Mouse (Mus musculus): ENCODE measurements at regions not wholly inside any gene's neighbourhood (a gene's known extent, or its start where the extent isn't known, plus 50 kb on each side); places are given as distances from the start of the nearest gene placed in this dataset.
"Not testable (repeated sequence)": the region's sequence is repeated elsewhere in the genome, so short reads cannot be mapped to it uniquely, and the experiment has no call there.

DNA sequence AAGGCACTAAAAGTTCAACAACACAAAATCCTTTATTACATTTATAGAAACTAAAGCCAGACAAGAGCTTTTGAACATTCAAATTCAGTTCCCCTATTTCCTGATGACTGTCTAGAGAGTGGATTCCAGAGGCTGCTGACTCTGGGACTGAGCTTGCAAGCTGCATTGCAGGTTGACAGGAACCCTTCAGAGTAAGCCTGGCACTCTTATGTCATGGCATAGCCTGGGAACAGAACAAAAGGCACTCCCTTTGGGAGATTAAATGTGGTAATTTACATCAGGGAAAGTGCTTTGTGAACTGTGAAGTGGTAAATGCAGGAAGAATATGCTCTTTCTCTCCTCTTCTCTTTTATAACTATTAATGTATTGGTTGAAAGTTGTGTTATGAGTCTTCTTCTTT, 847.3 kb downstream of the Bcl11a start:
- no peak for DNase-seq (ENCODE audit: low spot score in 2 of 2)

DNA sequence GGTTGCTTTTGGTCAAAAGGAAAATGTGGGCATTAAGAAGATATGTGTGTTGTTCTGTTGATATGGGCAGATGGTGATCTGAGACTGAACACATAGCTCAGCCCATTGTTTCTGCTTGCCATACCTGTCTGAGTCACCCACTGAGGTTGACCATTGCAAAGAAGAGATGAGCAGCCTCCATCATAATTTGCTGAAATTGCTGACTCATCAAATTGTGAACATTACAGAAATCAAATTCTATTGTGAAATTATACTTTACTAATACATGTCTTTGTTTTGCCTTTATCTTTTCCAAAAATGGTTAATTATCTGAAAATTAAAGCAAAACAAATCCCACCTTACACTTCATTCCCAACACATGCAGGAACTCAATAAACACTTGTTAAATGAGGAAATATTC, 865.8 kb downstream of the Bcl11a start:
- no peak for DNase-seq (ENCODE audit: low spot score in 2 of 2)

DNA sequence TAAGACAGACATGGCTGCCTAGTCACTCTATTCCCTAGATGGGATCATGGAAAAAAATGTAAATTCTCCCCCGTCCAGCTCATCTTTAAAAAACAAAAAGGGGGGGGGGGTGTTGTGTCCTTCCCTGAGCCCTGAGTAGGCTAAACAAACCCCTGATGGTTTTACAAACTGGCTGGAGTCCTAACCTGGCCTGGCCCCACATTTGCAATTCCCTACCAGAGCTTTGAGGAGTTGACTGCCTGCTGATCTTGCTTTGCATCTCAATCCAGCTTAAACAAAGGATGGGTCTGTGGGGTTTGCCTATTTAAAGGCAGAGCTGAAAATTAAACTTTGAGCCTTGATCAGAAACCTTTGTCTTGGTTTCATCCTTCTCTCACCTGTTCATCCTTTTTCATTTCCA, 873.3 kb downstream of the Bcl11a start:
- no peak for DNase-seq (ENCODE audit: low spot score in 2 of 2)

DNA sequence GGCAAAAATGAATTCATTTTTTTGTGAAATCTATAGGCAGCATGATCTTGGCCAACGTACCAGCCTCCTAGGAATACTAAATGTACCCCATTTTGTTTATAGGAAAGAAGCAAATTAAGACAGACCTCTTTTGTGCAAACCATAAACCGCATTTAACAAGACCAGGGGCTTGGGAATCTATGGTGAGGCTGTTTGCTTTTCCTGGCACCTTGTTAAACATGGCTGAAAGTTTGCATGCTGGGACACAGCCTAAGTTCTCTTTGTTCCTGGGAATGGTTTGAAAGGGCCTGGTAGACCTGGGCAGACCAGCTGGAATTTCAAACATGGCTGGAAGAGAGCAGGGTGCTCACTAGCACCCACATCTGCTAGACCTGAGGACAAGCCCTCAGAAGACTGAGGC, 894.5 kb downstream of the Bcl11a start:
- DNase-seq (ENCODE audit: low spot score in 2 of 2): no peak

DNA sequence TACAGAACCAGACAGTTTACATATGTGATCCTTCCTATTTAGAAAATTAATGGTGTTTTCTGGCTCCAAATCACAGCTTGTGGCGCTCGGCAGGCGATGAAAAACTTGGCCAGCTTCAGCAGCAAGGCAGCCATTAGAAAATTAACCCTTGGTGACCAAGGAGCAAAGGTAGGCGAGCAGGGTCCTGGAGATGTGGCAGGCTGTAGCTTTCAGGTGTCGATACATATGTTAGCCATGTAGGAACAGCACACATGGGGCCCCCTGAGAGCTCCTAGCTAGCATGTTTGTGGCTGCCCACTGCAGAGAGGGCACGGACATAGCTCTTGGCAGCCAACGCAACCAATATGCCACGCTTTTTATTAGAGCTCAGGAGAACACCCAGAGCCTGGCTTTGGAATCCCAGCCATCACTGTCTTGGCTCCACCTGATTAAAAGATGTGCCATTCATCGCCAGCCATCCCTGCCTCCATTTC, 902.4 kb downstream of the Bcl11a start:
- peak in 1 of 2 experiments; percentile 19 for DNase-seq (ENCODE audit: low spot score in 2 of 2)

DNA sequence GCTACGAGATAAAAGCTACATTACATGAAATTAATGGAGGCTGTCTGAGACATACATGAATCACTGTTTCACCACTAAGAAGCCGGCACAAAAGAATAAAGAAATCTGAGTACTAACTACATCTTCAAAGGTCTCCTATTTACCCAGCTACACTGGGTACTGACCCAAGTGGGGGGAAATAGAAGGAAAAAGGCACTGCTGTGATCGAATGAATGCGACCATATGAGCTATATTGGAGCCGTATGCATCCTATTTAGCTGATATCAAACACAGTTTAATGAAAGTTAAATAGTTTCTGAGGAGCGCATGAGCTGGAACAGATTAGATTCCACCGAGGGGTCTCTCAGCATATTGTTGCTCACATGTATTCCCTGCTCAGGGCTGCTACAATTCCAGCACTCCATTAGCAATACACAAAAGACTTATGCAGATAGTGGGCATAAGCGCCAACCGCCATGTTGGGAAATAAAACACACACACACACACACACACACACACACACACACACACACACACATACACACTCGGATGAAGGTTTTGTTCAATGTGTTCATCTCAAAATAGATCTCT, 905.3 kb downstream of the Bcl11a start:
- DNase-seq (ENCODE audit: low spot score in 2 of 2): no peak

DNA sequence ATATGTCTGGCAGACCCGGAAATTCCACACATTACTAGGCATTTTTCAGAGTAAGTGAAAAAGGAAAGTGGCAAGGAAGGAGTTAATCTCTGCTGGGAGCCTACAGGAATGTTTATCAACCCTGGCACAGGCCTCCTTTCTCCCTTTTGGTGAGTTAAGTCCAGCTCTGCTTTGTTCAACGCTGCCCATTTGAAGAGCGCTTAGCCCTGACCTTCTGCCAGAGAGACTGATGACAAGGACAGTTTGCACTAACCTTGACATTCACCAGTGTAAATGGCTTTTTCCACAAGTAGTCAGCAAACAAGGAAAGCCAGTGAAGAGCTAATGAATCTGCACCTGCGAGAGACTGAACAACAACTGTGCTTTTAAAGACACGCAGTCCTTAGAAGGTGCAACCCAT, 927.6 kb downstream of the Bcl11a start:
- no peak for DNase-seq (ENCODE audit: low spot score in 2 of 2)

DNA sequence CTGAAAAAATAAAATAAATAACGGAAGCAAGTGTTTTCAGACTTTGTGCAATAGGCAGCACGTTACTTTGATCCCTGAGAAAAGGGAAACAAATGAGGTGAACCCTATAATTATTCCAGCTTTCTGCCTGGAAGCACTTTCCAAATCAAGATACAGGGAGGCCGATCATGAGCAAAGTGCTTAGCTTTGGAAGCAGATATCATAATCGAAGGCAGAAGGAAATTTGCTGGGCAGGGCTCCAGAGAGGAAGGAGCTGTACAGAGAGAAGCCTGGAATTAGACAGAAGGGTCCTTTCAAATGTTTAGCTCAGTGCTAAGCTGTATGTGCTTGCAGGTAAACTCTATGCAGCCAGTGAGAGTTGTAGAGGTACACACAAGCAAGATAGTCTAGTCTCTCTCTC, 948.9 kb downstream of the Bcl11a start:
- DNase-seq (ENCODE audit: low spot score in 2 of 2): no peak

DNA sequence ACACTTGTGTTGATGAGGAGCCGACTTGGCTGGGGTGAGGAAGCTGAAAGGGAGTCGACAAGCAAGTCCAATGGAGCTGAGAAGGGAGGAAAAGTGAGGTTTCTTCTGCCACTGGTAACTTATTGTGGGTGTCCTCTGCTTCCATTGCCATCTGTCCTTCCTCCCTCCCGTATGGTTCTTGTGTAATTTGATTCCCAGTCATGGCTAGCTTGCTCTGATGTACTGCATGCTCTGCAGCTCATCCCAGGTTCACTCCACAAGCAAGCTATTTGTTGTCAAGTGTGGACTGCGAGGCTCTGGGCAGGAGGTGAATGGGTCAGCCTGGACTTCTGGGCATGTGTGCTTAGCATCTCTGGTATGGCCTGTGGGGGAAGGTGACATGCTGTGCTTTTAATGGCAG, 963.1 kb downstream of the Bcl11a start:
- DNase-seq (ENCODE audit: low spot score in 2 of 2): no peak

DNA sequence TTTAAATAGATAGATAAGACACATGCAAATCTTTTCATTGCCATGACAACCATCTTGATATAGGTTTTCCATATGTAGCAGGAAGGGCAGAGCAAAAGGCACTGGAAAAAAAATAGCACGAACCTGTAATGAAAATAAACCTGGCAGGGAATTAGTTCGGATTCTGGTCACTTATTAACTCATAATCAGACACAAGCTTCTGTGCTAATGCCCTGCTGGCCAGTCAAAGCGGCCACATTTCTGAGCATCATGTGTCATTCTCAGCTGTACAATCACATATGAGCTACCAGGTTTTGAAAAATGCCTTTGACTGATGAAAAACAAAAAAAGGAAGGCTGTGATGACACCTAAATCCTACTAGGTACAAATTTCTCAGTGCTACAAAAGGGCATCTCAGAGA, 964.9 kb downstream of the Bcl11a start:
- no peak for DNase-seq (ENCODE audit: low spot score in 2 of 2)

DNA sequence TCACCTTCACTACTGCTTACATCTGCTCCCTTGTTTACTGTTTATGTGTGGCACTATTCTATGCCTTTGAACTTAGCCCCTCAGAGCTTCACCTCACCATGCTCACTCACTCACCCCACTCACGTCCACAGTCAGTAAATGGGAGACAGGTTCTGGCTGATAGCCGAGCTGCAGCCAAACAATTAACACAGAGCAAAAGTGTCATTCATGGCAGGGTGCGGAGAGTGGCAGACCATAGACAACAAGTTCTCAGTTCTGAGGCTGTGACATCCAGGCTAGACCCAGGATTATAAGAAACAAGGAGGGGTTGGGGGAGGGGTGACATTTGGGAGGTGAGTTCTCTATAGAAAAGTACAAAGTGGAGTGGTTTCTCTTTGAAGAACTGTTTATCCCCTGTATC, 967.5 kb downstream of the Bcl11a start:
- DNase-seq (ENCODE audit: low spot score in 2 of 2): no peak

DNA sequence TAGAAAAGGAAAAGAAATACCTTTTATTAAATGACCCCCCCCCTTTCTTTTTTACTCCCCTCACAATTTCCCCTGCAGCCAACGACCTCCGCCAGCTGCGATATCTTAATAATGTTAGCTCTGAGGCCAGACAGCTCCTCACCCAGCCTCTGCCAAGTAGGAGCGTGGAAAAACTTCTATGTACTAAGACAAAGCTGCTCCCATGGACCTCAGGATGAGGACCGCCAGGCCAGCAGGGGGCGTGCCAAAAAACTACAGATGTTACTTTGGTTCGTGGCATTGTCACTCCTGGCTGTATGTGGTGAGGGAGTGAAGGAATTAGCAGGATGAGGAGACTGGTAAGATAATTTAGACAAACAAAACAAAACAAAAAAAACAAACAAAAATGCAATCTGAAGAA, 968.1 kb downstream of the Bcl11a start:
- DNase-seq (ENCODE audit: low spot score in 2 of 2): no peak

DNA sequence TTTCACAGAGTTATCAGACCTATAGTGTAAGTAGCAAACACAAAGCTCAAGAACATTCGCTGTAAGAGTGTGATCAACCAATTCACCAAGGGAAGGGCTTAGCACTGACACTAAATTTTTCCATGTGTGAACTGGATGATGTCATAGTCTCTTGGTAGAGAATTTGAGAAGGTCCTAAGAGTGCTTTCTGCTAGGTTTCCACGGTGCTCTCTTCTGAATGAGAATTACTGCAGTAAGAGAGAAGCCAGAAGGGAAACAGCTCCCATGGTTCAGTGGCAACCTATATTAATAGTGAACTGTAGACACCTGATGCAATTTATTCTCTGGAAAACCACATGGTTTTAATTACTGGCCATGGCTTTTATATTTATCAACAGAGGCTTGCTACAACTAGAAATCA, 977.8 kb downstream of the Bcl11a start:
- DNase-seq (ENCODE audit: low spot score in 2 of 2): no peak

DNA sequence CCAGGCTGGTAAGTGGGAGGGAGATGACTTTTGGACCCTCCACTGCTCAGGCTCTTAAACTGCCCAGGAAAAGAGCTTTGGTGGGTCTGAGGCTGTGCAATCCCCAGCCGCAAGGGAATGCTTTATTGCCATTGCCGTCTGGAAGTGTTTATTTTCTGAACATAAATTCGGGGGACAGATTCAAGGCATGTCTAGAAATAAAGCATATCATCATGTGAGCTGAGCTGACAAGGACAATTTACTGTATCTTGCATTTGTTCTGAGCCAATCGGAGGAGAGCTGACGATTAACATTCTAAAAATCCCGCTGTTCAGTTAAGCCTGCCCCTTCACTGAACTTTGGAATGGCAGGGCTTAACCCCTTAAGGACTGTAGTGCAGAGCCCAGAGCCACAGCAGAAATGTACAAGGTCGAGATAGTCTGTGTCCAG, 979.3 kb downstream of the Bcl11a start:
- DNase-seq (ENCODE audit: low spot score in 2 of 2): no peak

DNA sequence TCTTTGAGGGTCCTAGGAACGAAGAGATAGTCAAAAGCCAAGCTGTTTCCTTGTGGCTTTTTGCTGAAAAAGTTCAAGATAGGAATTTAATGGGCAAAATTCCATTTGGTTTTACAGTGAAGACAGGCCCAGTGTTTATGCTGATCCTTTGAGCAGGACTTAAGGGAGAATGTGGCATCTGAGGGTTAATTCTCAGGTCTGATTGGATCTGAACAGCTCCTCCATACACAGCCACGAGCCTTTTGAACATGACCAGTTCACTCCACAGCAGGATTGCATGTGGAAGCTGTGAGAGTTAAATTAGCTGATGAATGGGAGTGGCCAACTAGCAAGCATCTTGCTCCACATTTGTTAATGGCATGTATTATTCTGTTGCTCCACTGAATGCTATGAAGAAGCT, 979.7 kb downstream of the Bcl11a start:
- DNase-seq (ENCODE audit: low spot score in 2 of 2): no peak

DNA sequence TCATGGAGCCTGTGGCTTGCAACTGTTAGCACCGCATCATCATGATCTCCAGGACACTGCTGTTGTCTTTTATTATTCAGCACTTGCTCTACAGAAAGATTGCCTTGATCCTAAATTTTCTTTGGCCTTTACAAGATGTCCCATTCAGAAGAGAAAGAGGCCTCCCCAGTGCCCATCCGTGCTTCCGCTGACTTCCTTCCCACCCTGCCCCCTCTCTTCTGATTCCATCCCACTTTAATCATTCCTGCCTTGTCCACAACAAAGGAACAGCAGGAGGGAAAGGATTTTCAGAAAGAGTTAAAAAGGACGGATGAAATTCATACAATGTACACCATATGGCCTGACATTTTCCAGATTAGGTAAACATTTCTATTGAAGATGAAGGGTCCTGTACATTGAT, 985.2 kb downstream of the Bcl11a start:
- DNase-seq (ENCODE audit: low spot score in 2 of 2): no peak

DNA sequence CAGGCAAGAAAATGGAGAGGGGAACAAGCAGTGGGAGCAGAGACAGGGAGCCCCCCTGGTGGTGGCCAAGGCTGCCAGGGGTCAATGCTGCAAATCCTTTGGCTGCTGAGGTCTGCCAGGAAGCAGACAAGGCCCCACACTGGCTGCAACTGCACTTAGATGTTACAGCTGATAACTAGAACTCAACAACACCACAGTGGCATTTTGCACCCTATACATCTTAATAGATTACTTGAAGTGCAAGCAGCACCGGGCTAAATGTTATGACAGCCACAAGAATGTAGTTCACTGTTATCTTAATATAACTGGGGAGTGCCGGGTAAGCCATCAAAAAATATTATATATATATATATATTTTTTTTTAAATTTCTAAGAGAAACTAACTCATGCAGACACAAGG, 986.1 kb downstream of the Bcl11a start:
- DNase-seq (ENCODE audit: low spot score in 2 of 2): no peak

DNA sequence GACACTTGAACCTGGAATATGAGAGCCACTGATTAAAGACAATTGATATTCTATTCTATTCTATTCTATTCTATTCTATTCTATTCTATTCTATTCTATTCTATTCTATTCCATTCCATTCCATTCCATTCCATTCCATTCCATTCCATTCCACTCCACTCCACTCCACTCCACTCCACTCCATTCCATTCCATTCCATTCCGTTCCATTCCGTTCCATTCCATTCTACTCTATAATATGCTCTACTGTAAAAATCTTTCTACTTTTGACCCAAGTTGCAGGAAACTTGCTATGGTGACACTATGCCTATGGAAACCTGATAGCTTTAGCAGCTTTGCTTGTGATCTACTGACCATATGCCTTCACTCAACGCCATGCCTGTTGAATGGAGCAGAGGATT, 1022.1 kb downstream of the Bcl11a start:
- DNase-seq (ENCODE audit: low spot score in 2 of 2): not testable (repeated sequence)

DNA sequence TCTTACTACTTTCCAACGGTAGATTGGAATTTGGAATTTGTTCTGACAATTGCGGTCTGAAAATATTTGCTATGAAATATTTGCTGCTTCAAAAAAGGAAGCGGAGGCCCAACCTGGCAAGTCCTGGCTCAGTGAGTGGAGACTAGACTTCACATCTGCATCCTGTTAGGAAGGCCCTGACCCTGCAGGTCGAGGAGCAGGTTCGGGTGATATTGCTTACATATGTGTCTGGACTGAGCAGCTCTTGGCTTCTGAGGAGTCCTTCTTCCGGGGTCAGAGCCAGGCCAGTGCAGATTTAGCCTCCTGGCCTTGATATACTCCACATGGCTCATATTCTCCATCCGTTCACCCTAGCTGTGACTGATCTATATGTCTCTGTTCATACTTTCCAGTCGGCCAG, 1026.6 kb downstream of the Bcl11a start:
- DNase-seq (ENCODE audit: low spot score in 2 of 2): no peak

DNA sequence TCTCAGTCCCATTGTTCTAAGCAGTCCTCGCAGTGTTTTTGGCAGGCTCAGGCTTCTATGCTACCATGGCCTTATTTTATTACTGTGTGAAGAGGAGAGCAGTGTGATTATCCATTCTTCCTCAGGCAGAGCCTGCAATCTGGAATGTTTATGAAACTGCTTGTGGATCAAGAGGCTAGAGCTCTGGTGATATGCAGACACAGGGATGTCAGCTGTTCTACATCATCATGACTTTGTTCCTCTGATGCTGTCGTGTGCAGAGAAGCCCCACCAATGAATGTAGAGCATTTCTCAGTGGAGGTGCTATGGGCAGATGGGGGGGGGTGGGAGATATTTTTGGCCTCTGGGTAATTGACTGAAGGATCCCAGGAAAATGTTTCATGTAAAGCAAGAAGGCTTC, 1046.6 kb downstream of the Bcl11a start:
- DNase-seq (ENCODE audit: low spot score in 2 of 2): no peak

DNA sequence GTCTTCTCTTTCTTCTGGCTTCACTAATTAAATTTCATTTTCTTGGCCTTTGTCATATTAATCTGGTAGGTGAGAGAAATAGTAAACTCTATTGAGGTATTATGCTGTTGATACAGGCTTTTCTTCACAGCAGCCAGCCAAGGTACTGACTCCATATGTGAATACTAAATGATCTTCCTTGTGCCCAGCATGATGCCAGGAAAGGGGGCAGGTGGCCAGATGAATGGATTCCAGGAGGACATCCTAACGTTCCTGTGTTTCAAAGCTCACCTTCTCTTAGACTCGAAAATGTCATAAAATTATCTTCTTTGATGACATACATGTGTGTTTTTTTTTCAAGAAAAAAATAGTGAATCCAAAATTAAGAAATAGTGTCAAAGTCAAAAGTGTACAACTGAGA, 1064.4 kb downstream of the Bcl11a start:
- DNase-seq (ENCODE audit: low spot score in 2 of 2): no peak

DNA sequence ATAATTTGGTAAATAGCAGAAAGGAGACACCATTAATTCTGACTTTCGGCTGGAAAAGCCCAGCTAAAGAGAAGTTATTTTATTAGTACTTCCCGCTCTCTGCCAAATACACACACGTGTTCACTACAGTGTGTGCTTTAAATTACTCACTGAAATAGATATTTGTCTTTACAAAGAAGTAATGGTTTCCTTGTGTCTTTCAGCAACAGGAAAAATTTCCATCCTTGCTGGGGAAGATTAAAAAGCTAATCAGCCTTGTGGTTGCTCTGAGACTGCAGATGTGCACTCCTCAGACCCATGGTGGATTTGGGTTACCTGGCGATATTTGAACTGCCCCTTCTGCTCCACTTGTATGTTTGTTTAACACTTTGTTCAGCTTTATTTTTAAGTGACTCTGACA, 1065.0 kb downstream of the Bcl11a start:
- no peak for DNase-seq (ENCODE audit: low spot score in 2 of 2)

DNA sequence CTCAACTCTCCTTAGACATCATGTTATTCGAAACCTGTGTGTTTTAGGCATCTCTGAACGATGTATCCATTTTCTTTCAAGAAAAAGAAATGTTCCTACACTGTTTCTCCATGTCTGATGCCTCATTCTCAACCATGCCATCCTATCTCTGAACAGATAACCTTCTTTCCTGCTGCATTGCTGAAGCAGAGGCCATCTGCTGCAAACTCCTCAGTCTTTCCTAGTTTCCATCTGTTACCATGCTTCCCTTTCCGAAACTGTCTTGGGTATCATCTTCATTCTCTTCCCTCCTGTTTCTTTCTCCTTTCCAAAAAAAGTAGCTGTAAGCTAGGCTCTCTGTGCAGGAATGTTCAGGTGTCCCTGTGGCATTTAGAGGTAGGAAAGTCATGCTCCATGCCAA, 1063.3 kb downstream of the 5730522E02Rik start:
- DNase-seq (ENCODE audit: low spot score in 2 of 2): peak in 1 of 2 experiments; percentile 38

DNA sequence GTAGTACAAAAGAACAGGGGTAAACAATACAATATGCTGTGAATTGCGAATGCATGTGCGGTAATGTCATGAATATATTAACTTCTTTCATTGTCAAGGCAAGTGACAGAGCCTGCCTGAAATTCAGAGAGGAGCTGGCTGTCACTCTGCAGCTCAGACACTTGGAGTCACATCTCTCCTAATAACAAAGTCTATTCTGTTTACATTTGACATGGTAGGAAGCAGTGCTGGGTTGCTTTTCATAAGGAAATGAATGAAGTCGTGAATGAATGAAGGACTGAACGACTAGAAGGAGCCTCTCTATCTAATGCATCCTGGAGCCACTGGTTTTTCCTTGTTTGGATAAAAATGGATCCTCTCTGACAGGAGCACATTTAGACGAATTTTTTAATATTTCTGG, 1053.9 kb downstream of the 5730522E02Rik start:
- no peak for DNase-seq (ENCODE audit: low spot score in 2 of 2)

Data from right cerebral cortex, postnatal 10 days (tissue).